Mouse (Mus musculus): ENCODE data around the gene Gsn. TPM values are rescaled to one million over a fixed set of nuclear protein-coding genes. Genes with fewer than 3 reads are reported as not detected.

The Gsn gene
- total RNA-seq, 2 experiments from 2014 or later = 49.4 to 81.5 TPM

DNA sequence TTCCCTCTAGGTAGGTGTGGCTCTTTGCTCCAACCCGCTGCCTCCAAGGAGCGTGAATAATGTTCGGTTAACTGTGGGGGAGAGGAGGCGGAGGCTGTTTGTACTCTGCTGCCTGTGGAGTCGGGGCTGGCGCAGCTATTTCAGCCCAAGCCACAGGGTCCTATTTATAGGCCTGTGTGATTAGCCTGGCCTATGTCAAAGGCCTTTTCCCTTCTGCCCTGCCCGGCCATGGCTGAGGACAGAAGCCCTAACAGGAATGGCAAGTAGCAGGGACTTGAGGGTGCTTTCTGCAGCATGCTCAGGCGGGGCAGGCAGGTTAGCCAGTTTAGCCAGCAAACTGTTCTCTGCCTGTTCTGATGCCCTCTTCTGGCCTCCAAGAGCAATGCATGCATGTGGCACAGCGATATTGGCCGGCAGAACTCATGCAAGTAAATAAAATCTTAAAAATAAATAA lies 14.4 kb downstream of the Gsn start:
- peak; percentile 55 to 58 for DNase-seq (ENCODE audit: low spot score in 2 of 2)
- intact Hi-C loops (cut with DNase I) = loop anchor here (2.0 kb wide), 1 partner anchor 56 kb away; no protein-coding TSS in a partner anchor

GRCm38 (mm10) chr2:35271817-35272216 lies 15.6 kb downstream of the Gsn start:
- intact Hi-C loops (cut with DNase I) = loop anchor here (2.0 kb wide), 1 partner anchor 57 kb away; no protein-coding TSS in a partner anchor
- DNase-seq (ENCODE audit: low spot score in 2 of 2) = peak; percentile 56 to 69

GRCm38 (mm10) chr2:35272881-35273280 lies 16.7 kb downstream of the Gsn start:
- DNase-seq (ENCODE audit: low spot score in 2 of 2) = no peak
- intact Hi-C loops (cut with DNase I) = no loop called here

GRCm38 (mm10) chr2:35273536-35273935 lies 17.4 kb downstream of the Gsn start:
- peak in 1 of 2 experiments; percentile 18 for DNase-seq (ENCODE audit: low spot score in 2 of 2)
- intact Hi-C loops (cut with DNase I) = no loop called here

DNA sequence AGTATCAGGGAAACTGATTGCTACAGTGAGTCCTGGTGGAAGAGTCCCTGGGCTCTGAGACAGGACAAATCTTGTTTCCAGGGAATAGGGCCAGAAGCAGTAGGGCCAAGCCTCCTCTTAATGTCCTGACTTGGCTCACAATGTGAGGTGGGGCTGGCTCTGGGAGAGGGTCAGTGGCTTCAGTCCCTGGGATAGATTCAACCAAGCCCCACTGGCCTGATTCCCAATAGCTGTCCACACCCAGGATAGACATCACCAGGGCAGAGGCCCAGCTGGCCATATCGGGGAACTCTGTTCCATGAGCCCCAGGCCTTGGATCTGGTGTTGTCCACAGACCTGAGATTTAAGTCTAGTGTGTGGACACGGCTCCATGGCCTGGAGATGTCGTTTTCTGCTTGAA lies 21.5 kb downstream of the Gsn start:
- no peak for DNase-seq (ENCODE audit: low spot score in 2 of 2)
- intact Hi-C loops (cut with DNase I) = no loop called here

DNA sequence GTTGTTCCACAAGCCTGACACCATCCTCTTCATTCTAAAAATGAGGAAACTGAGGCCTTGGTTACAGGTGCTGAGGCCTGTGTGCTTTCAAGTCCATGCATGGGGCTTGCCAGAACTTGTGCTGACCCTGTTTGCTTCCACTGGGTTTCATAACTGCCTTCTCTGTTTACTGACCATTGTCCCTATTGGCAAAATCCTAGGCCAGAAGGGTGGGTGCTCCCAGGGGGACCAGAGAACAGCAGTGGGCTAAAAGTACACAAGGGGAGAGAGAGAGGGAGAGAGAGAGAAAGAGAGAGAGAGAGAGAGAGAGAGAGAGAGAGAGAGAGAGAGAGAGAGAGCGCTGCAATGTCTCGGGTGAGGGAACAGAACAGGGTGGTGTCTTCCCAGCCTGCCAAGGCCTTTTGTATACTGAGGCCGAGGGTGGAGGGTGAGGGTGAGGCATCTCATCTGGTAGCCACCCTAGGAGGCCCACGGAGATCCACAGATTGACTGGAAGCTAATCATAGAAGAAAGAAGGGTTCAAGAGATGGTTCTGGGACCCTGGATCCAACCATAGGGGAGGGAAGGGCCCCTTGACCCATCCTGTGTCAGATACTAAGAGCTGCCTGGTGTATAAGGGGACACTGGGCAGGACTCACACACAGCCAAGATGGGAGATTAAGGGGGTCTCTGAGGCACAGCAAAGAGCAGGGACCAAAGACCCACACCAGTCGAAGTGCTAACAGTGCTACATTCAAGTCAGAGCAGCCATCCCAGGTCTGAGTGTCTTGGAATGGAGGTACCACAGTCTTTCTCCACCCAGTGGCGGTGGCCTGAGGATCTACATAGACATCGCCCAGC lies 22.4 kb downstream of the Gsn start:
- no peak for DNase-seq (ENCODE audit: low spot score in 2 of 2)
- intact Hi-C loops (cut with DNase I) = no loop called here

DNA sequence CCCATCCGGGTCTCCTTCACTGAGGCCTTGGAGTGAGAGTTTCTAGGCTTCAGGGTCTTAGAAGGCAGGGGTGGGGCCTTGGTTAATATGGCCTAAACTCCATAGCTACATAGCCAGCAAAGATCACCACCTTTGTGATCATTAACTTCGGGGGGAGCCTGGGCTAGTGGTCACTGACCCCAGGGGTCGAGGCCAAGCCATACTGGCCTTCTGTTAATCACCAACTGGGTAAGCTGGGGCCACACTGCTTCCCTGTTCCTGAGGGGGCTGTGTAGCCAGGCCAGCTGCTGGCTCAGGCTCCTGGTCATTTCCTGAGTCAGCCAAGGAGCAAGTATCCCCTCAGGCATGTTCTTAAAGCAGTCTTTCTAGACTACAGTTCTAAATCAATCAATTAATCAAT lies 23.8 kb downstream of the Gsn start:
- DNase-seq (ENCODE audit: low spot score in 2 of 2) = no peak
- intact Hi-C loops (cut with DNase I) = no loop called here

DNA sequence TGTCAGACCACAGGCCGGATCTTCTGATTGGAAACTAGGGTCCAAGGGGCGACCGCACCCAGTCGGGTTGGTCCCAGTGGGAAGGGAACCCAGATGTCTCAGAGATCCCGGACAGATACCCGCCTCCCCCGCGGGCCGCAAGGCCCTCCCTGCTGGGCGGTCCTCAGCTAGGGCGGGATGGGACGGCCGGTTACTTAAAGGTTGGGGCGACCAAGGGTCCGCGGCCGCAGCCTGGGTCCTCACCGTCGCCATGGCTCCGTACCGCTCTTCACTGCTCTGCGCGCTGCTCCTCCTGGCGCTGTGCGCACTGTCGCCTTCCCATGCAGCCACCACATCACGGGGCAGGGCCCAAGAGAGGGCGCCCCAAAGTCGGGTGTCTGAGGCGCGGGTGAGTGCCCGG lies 26.0 kb downstream of the Gsn start:
- intact Hi-C loops (cut with DNase I) = no loop called here

GRCm38 (mm10) chr2:35283997-35284396 lies 27.8 kb downstream of the Gsn start:
- intact Hi-C loops (cut with DNase I) = no loop called here
- DNase-seq (ENCODE audit: low spot score in 2 of 2) = no peak

More for the DNA sequence above, 26.0 kb downstream of the Gsn start:
- DNase-seq (ENCODE audit: low spot score in 2 of 2) = no peak

- intact Hi-C loops (cut with DNase I) = no loop called here
- no peak for DNase-seq (ENCODE audit: low spot score in 2 of 2)
Observed at GRCm38 (mm10) chr2:35285209-35285608, 29.0 kb downstream of the Gsn start.

- intact Hi-C loops (cut with DNase I) = no loop called here
- no peak for DNase-seq (ENCODE audit: low spot score in 2 of 2)
Observed at GRCm38 (mm10) chr2:35287017-35287620, 30.9 kb downstream of the Gsn start.

DNA sequence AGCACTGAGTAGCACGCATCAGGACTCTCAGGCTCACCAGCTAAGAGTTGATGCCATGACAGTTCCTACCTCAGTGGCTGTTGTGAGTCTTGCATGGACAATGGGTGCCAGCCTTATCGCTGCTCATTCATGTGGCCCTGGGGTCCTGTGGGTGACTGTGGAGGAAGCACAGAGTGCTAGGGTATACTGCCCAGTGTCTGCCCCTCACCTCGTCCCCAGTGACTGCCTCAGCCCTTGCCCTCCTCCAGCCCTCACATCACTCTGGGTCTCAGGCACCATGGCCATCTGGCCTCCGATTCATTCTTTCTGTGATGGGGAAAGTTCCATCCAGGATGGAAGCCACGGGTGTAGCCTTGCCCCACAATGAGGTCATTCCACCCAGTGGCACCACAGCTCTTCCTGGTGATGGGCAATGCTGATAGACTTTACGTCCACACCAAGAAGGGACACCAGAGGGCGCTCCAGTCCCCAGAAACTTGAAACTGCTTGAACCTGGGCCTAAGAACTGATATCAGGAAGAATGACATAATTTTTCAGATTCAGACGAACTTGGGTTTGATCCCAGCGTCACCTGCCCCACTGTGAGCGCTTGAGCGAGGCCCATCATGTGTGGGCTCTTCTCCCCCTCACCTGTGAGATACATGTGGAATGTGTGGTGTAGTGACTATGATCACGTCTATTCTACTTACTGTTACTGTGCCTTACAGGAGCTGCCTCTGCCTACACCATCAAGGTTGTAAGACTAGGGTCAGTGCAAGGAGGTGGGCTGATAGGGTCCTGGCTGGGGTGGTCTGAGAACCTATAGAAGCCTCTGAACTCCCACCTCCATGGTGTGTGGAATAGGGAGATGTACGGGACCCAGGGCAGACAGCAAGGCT lies 32.8 kb downstream of the Gsn start:
- intact Hi-C loops (cut with DNase I) = loop anchor here (2.0 kb wide), 1 partner anchor 108 kb away; the partner anchor contains the start of gene 4930402F06Rik
- peak; percentile 84 to 88 for DNase-seq (ENCODE audit: low spot score in 2 of 2)

GRCm38 (mm10) chr2:35291856-35292255 lies 35.7 kb downstream of the Gsn start:
- DNase-seq (ENCODE audit: low spot score in 2 of 2) = peak; percentile 40 to 53
- intact Hi-C loops (cut with DNase I) = loop anchor here (10.0 kb wide), 1 partner anchor 223 kb away; no protein-coding TSS in a partner anchor

DNA sequence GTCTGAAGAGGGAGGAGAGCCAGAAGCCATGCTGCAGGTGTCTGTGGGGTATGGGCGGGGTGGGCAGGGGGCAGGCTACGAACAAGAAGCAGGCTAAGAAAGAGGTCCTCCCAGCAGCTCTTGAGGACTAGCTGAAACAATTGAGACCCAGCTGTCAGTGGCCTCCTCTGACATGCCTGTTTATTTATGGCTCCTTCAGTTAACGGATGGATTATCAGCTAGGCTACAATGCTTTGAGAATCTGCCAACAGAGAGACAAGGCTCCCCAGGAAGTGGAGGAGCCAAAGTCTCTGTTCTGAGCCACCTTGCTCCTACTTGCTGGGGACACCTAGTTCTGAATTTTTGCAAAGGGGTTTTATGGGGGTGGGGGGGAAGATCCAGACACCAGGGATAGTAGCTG lies 36.5 kb downstream of the Gsn start:
- intact Hi-C loops (cut with DNase I) = loop anchor here (10.0 kb wide), 1 partner anchor 222 kb away; no protein-coding TSS in a partner anchor

GRCm38 (mm10) chr2:35293291-35293690 lies 37.1 kb downstream of the Gsn start:
- no peak for DNase-seq (ENCODE audit: low spot score in 2 of 2)
- intact Hi-C loops (cut with DNase I) = loop anchor here (10.0 kb wide), 1 partner anchor 222 kb away; no protein-coding TSS in a partner anchor

More for the DNA sequence above, 36.5 kb downstream of the Gsn start:
- DNase-seq (ENCODE audit: low spot score in 2 of 2) = no peak

DNA sequence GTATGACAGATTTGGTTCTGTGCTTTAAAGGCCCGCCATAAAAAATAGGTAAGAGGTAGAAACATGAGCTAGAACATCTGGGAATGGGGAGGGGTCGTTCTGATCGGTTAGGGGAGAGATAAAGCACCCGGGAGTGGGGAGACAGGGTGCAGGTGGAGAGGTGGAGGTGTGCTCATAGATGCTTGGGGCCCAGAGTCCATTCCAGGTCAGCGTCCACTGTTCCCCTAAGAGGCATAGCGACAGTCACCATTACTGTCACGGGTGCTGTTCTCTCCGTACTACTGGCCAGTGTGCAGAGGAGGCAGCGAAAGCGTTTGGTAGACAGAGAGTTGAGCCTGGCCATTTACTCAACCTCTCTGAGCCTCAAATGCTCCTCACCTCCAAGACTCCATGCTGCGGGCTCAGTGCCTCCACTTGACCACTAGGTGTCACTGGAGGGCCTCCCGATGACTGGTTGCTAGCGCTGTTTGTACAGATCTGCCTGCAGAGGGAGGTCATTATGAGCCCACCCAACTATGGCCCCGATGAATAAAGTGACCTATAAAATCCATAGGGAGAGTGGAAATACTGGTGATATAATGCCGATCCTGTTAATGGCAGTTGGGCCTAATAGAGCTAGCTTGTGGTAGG lies 41.6 kb downstream of the Gsn start:
- intact Hi-C loops (cut with DNase I) = loop anchor here (2.0 to 10.0 kb wide), 3 partner anchors 51 to 217 kb away; no protein-coding TSS in a partner anchor
- DNase-seq (ENCODE audit: low spot score in 2 of 2) = peak; percentile 77 to 84

GRCm38 (mm10) chr2:35299437-35299836 lies 43.3 kb downstream of the Gsn start:
- DNase-seq (ENCODE audit: low spot score in 2 of 2) = no peak
- intact Hi-C loops (cut with DNase I) = loop anchor here (2.0 to 10.0 kb wide), 3 partner anchors 49 to 215 kb away; no protein-coding TSS in a partner anchor

- DNase-seq (ENCODE audit: low spot score in 2 of 2) = no peak
- intact Hi-C loops (cut with DNase I) = no loop called here
Observed at GRCm38 (mm10) chr2:35302049-35302885, 46.1 kb downstream of the Gsn start.

Measured in left cerebral cortex, postnatal 14 days (tissue).